Mouse (Mus musculus) heart, postnatal 4 days (tissue): Measurements from ENCODE around the gene Ctr9. TPM values are rescaled to one million over a fixed set of nuclear protein-coding genes. Genes with fewer than 3 reads are reported as not detected.

Experiments
- total RNA-seq, 2 experiments: library from RNA; stranded (reverse); gene quantifications; 2 replicates each; pipeline ENCODE4 v1.2.3; 2021

Ctr9 gene
- total RNA-seq, 2 experiments from 2014 or later = 29.1 to 32.2 TPM

Other genes starting within 250 kb of the Ctr9 start
- 10 to 100 TPM; 51.9 to 57.6 TPM for gene Rnf141, start 184.5 kb upstream of the Ctr9 start, total RNA-seq
- gene Lyve1, start 165.7 kb upstream of the Ctr9 start, total RNA-seq = 10 to 100 TPM in 1 of 2 experiments, 1 to 10 TPM in 1; 9.0 to 10.2 TPM
- 10 to 100 TPM; 10.4 to 13.2 TPM for gene Mrvi1, start 46.5 kb upstream of the Ctr9 start, total RNA-seq
- 1,000 to 10,000 TPM in 1 of 2 experiments, 100 to 1,000 TPM in 1; 990 to 1,046 TPM for gene Eif4g2, start 54.1 kb downstream of the Ctr9 start, total RNA-seq